Mouse (Mus musculus) hindbrain, embryonic 11.5 days (tissue): ENCODE results near the gene Smagp. TPM values are rescaled to one million over a fixed set of nuclear protein-coding genes. Genes with fewer than 3 reads are reported as not detected.

Experiments used
- ATAC-seq: fragments of 200-750 bp; cut with Nextera tagmentation; 2 replicates; pipeline ENCODE4 v1.8.0; 2017; ENCODE audit warnings: mild to moderate bottlenecking, moderate TSS enrichment, moderate library complexity; ENCODE audit not compliant: low FRiP score
- DNase-seq: peaks from one replicate; pipeline ENCODE4 v3.0.0-alpha.2; 2015; ENCODE audit warnings: low spot score
- H3K27ac ChIP-seq: fragments of 300-500 bp; sonication (generic); 2 replicates; pipeline ENCODE4 v1.5.1; 2014; ENCODE audit warnings: mild to moderate bottlenecking, low read depth, low read length
- H3K27me3 ChIP-seq: fragments of 300-500 bp; sonication (generic); 2 replicates; pipeline ENCODE4 v1.6.1; 2014; ENCODE audit warnings: mild to moderate bottlenecking, low read length, moderate library complexity, mixed read lengths; ENCODE audit not compliant: control insufficient read depth, insufficient read depth
- H3K36me3 ChIP-seq: fragments of 300-500 bp; sonication (generic); 2 replicates; pipeline ENCODE4 v1.6.1; 2014; ENCODE audit warnings: mild to moderate bottlenecking, low read length, moderate library complexity, mixed read lengths; ENCODE audit not compliant: control insufficient read depth, insufficient read depth
- H3K4me1 ChIP-seq: fragments of 300-500 bp; sonication (generic); replicated peaks from 2 replicates; pipeline ENCODE4 v1.6.1; 2014; ENCODE audit warnings: low read length, mixed read lengths; ENCODE audit not compliant: control insufficient read depth, insufficient read depth
- H3K4me2 ChIP-seq: fragments of 300-500 bp; sonication (generic); replicated peaks from 2 replicates; pipeline ENCODE4 v1.6.1; 2014; ENCODE audit warnings: mild to moderate bottlenecking, low read depth, low read length
- H3K4me3 ChIP-seq: fragments of 300-500 bp; sonication (generic); 2 replicates; pipeline ENCODE4 v1.5.1; 2014; ENCODE audit warnings: low read depth, low read length
- H3K9ac ChIP-seq: fragments of 300-500 bp; sonication (generic); 2 replicates; pipeline ENCODE4 v1.6.1; 2014; ENCODE audit warnings: low read depth, low read length
- H3K9me3 ChIP-seq: fragments of 300-500 bp; sonication (generic); 2 replicates; pipeline ENCODE4 v1.6.1; 2016; ENCODE audit warnings: low read length; ENCODE audit not compliant: control insufficient read depth
- WGBS: fragments of 180-500 bp; shearing (Covaris S2); extraction: QIAGEN DNeasy Blood & Tissue Kit; methylation state at CpG from one replicate; pipeline ENCODE4 v1.1.7; 2014; 5-methylcytosine and 5-hydroxymethylcytosine counted together
- polyA plus RNA-seq: library from polyadenylated mRNA; unstranded; fragments of >200 nt; fragmentation: Nextera tagmentation; extraction: Ambion mirVana; gene quantifications from 2 replicates; pipeline ENCODE4 v1.2.1, GENCODE M21; 2014

The Smagp gene
- 4.1 and 5.5 TPM in 2 replicates for polyA plus RNA-seq

- Histone ChIP-seq H3K9ac (peak within 1 kb of the TSS; percentile 23; the same call in 1 of the 2 replicates), H3K36me3 (no peaks in the 10 kb centered on the region), H3K4me2 (peak within 1 kb of the TSS; percentile 84), H3K27me3 (peaks cover 45% of the 10 kb centered on the region), H3K4me3 (peak within 1 kb of the TSS; percentile 45), H3K9me3 (no peaks in the 10 kb centered on the region), H3K27ac (no peak within 1 kb of the TSS), H3K4me1 (peaks cover 8% of the 10 kb centered on the region)
- 1% methylated on average over 64 of the region's 77 CpGs for WGBS
- ATAC-seq (no peak), DNase-seq (peak; percentile 55)
Observed at GRCm38 (mm10) chr15:100636700-100637501, at the start of gene Smagp. TSS of gene Smagp (minus strand) at chr15:100636940.

- 79% methylated on average over 6 of the region's 6 CpGs for WGBS
- no peaks in the 10 kb centered on the region for H3K36me3 ChIP-seq
- H3K4me3 ChIP-seq, result no peak overlapping the region
- no peaks in the 10 kb centered on the region for H3K27me3 ChIP-seq
- no peak overlapping the region for H3K27ac ChIP-seq
- no peak overlapping the region for H3K9ac ChIP-seq
- no peak overlapping the region for H3K4me2 ChIP-seq
- ATAC-seq, result no peak
- no peak for DNase-seq
- no peaks in the 10 kb centered on the region for H3K9me3 ChIP-seq
- no peaks in the 10 kb centered on the region for H3K4me1 ChIP-seq
Observed at GRCm38 (mm10) chr15:100686434-100686833, 49.7 kb upstream of the Smagp start.

GRCm38 (mm10) chr15:100685849-100686248, 49.1 kb upstream of the Smagp start:
- Histone ChIP-seq H3K9me3 (no peaks in the 10 kb centered on the region), H3K4me2 (no peak overlapping the region), H3K4me3 (no peak overlapping the region), H3K27me3 (no peaks in the 10 kb centered on the region), H3K4me1 (no peaks in the 10 kb centered on the region), H3K9ac (no peak overlapping the region), H3K27ac (no peak overlapping the region), H3K36me3 (no peaks in the 10 kb centered on the region)
- WGBS, result 94% methylated on average over 8 of the region's 8 CpGs
- DNase-seq, result no peak
- ATAC-seq, result no peak

- ATAC-seq (no peak), DNase-seq (no peak)
- Histone ChIP-seq H3K4me2 (no peak overlapping the region), H3K27me3 (no peaks in the 10 kb centered on the region), H3K36me3 (no peaks in the 10 kb centered on the region), H3K9ac (no peak overlapping the region), H3K4me1 (no peaks in the 10 kb centered on the region), H3K4me3 (no peak overlapping the region), H3K9me3 (no peaks in the 10 kb centered on the region), H3K27ac (no peak overlapping the region)
- 23% methylated on average over 13 of the region's 13 CpGs for WGBS
Observed at GRCm38 (mm10) chr15:100685255-100685654, 48.5 kb upstream of the Smagp start.

GRCm38 (mm10) chr15:100684450-100684849, 47.7 kb upstream of the Smagp start:
- WGBS, result 61% methylated on average over 10 of the region's 10 CpGs
- Histone ChIP-seq H3K4me3 (no peak overlapping the region), H3K27ac (no peak overlapping the region), H3K4me1 (no peaks in the 10 kb centered on the region), H3K36me3 (no peaks in the 10 kb centered on the region), H3K27me3 (no peaks in the 10 kb centered on the region), H3K9me3 (no peaks in the 10 kb centered on the region), H3K4me2 (no peak overlapping the region), H3K9ac (no peak overlapping the region)
- DNase-seq (no peak), ATAC-seq (no peak)

GRCm38 (mm10) chr15:100683041-100683440, 46.3 kb upstream of the Smagp start:
- Histone ChIP-seq H3K4me1 (no peaks in the 10 kb centered on the region), H3K9me3 (no peaks in the 10 kb centered on the region), H3K36me3 (no peaks in the 10 kb centered on the region), H3K4me2 (no peak overlapping the region), H3K27ac (no peak overlapping the region), H3K9ac (no peak overlapping the region), H3K27me3 (no peaks in the 10 kb centered on the region), H3K4me3 (no peak overlapping the region)
- ATAC-seq (no peak), DNase-seq (peak; percentile 89)
- 42% methylated on average over 2 of the region's 2 CpGs for WGBS

- Histone ChIP-seq H3K36me3 (no peaks in the 10 kb centered on the region), H3K4me2 (no peak overlapping the region), H3K27me3 (no peaks in the 10 kb centered on the region), H3K27ac (no peak overlapping the region), H3K4me1 (no peaks in the 10 kb centered on the region), H3K9ac (no peak overlapping the region), H3K9me3 (no peaks in the 10 kb centered on the region), H3K4me3 (no peak overlapping the region)
- no peak for ATAC-seq
- 29% methylated on average over 7 of the region's 7 CpGs for WGBS
- no peak for DNase-seq
Observed at GRCm38 (mm10) chr15:100681770-100682169, 45.0 kb upstream of the Smagp start.

GRCm38 (mm10) chr15:100680381-100680780, 43.6 kb upstream of the Smagp start:
- Histone ChIP-seq H3K36me3 (no peaks in the 10 kb centered on the region), H3K4me2 (no peak overlapping the region), H3K27ac (no peak overlapping the region), H3K9me3 (no peaks in the 10 kb centered on the region), H3K27me3 (no peaks in the 10 kb centered on the region), H3K4me1 (no peaks in the 10 kb centered on the region), H3K4me3 (no peak overlapping the region), H3K9ac (no peak overlapping the region)
- DNase-seq, result no peak
- WGBS, result 53% methylated on average over 3 of the region's 3 CpGs
- ATAC-seq, result no peak

- ATAC-seq (no peak), DNase-seq (no peak)
- H3K4me2 ChIP-seq, result no peak overlapping the region
- H3K27ac ChIP-seq, result no peak overlapping the region
- H3K9ac ChIP-seq, result no peak overlapping the region
- no peak overlapping the region for H3K4me3 ChIP-seq
- H3K27me3 ChIP-seq, result no peaks in the 10 kb centered on the region
- H3K36me3 ChIP-seq, result no peaks in the 10 kb centered on the region
- H3K4me1 ChIP-seq, result no peaks in the 10 kb centered on the region; the same call in 1 of the 2 replicates
- 95% methylated on average over 14 of the region's 14 CpGs for WGBS
- H3K9me3 ChIP-seq, result no peaks in the 10 kb centered on the region
Observed at GRCm38 (mm10) chr15:100679005-100679404, 42.3 kb upstream of the Smagp start.
